Mouse (Mus musculus): ENCODE measurements around the gene Lrrc3. TPM values are rescaled to one million over a fixed set of nuclear protein-coding genes. Genes with fewer than 3 reads are reported as not detected.
A peak's percentile ranks its signal among the peaks of the same experiment; 100 is the strongest.

Gene Lrrc3
- polyA plus RNA-seq, 3 experiments from 2014 or later = not detected

DNA sequence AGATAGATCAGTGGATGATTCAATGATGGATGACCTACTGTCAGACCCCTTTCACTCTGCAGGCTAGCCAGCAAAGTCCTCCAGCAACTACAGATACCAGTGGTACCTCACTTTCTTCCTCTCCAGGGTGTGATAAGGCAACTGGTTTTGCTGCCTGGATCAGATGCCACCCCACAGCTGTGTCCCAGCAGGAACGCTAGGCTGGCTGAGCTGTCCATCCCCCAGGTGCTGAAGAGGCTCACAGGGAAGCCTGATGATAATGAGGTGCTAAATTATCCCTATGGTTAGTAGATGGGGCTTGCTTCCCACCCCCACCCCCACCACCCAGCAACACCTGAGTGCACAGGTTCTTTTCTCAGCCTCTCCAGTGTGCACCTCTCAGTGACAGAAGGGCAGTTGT, 34.8 kb downstream of the Lrrc3 start:
- no peak for ATAC-seq

GRCm38 (mm10) chr10:77864762-77865143, 37.6 kb downstream of the Lrrc3 start:
- no peak for ATAC-seq

GRCm38 (mm10) chr10:77864067-77864761, 38.1 kb downstream of the Lrrc3 start:
- peak; percentile 80 for ATAC-seq

- no peak for ATAC-seq
Measured at GRCm38 (mm10) chr10:77861675-77862074, 40.7 kb downstream of the Lrrc3 start, which contains the start of gene Gm3285. Gm3285 (plus strand) TSS chr10:77861975.

GRCm38 (mm10) chr10:77852559-77852958, 49.8 kb downstream of the Lrrc3 start, which contains the start of gene Gm10318:
Gm10318 (plus strand) TSS chr10:77852859.
- no peak for ATAC-seq

Other genes with a start within 250 kb of the Lrrc3 start
- gene Tspear, start 216.0 kb downstream of the Lrrc3 start, polyA plus RNA-seq (2017; shearing (Covaris generic)) = under 1 TPM; 0.26 to 0.54 (median 0.28) TPM
- not detected for gene Gm19402, start 211.8 kb downstream of the Lrrc3 start, polyA plus RNA-seq (2017; shearing (Covaris generic))
- not detected for gene Gm9508, start 205.3 kb downstream of the Lrrc3 start, polyA plus RNA-seq (2017; shearing (Covaris generic))
- gene Gm10272, start 195.9 kb downstream of the Lrrc3 start, polyA plus RNA-seq (2017; shearing (Covaris generic)) = not detected
- gene Gm10024, start 191.1 kb downstream of the Lrrc3 start, polyA plus RNA-seq (2017; shearing (Covaris generic)) = not detected
- gene Gm10142, start 186.7 kb downstream of the Lrrc3 start, polyA plus RNA-seq (2017; shearing (Covaris generic)) = not detected
- not detected for gene Krtap12-1, start 181.9 kb downstream of the Lrrc3 start, polyA plus RNA-seq (2017; shearing (Covaris generic))
- gene Gm10100, start 176.1 kb downstream of the Lrrc3 start, polyA plus RNA-seq (2017; shearing (Covaris generic)) = not detected
- gene Gm18596, start 159.9 kb downstream of the Lrrc3 start, polyA plus RNA-seq (2017; shearing (Covaris generic)) = not detected
- gene Gm9736, start 151.2 kb downstream of the Lrrc3 start, polyA plus RNA-seq (2017; shearing (Covaris generic)) = not detected
- not detected for gene Gm3233, start 142.9 kb downstream of the Lrrc3 start, polyA plus RNA-seq (2017; shearing (Covaris generic))
- not detected for gene Gm3238, start 131.2 kb downstream of the Lrrc3 start, polyA plus RNA-seq (2017; shearing (Covaris generic))
- gene Gm7138, start 125.6 kb downstream of the Lrrc3 start, polyA plus RNA-seq (2017; shearing (Covaris generic)) = not detected
- not detected for gene Gm3250, start 120.0 kb downstream of the Lrrc3 start, polyA plus RNA-seq (2017; shearing (Covaris generic))
- gene Gm7137, start 114.3 kb downstream of the Lrrc3 start, polyA plus RNA-seq (2017; shearing (Covaris generic)) = not detected
- not detected for gene Gm9639, start 107.5 kb downstream of the Lrrc3 start, polyA plus RNA-seq (2017; shearing (Covaris generic))
- gene Gm19668, start 103.4 kb downstream of the Lrrc3 start, polyA plus RNA-seq (2017; shearing (Covaris generic)) = not detected
- not detected for gene Gm9507, start 90.7 kb downstream of the Lrrc3 start, polyA plus RNA-seq (2017; shearing (Covaris generic))
- not detected for gene Gm2696, start 87.9 kb downstream of the Lrrc3 start, polyA plus RNA-seq (2017; shearing (Covaris generic))
- gene Krtap10-4, start 75.4 kb downstream of the Lrrc3 start, polyA plus RNA-seq (2017; shearing (Covaris generic)) = not detected
- gene Krtap10-10, start 66.6 kb downstream of the Lrrc3 start, polyA plus RNA-seq (2017; shearing (Covaris generic)) = not detected
- not detected for gene Gm36176, start 55.7 kb downstream of the Lrrc3 start, polyA plus RNA-seq (2017; shearing (Covaris generic))
- not detected for gene Gm10318, start 49.7 kb downstream of the Lrrc3 start, polyA plus RNA-seq (2017; shearing (Covaris generic))
- gene Gm3285, start 40.6 kb downstream of the Lrrc3 start, polyA plus RNA-seq (2017; shearing (Covaris generic)) = not detected
- under 1 TPM in 2 of 3 experiments, not detected in 1; 0.13 to 0.59 TPM for gene Trpm2, start 68.0 kb upstream of the Lrrc3 start, polyA plus RNA-seq (2017; shearing (Covaris generic))
- 1 to 10 TPM; 5.9 to 9.5 (median 7.7) TPM for gene 1810043G02Rik, start 76.0 kb upstream of the Lrrc3 start, polyA plus RNA-seq (2017; shearing (Covaris generic))
- 10 to 100 TPM; 58.9 to 60.6 (median 59.1) TPM for gene Pfkl, start 107.5 kb upstream of the Lrrc3 start, polyA plus RNA-seq (2017; shearing (Covaris generic))
- gene Dnmt3l, start 139.4 kb upstream of the Lrrc3 start, polyA plus RNA-seq (2017; shearing (Covaris generic)) = not detected
- gene Aire, start 141.1 kb upstream of the Lrrc3 start, polyA plus RNA-seq (2017; shearing (Covaris generic)) = under 1 TPM in 2 of 3 experiments, not detected in 1; 0.23 to 0.34 TPM
- gene Icosl, start 166.8 kb upstream of the Lrrc3 start, polyA plus RNA-seq (2017; shearing (Covaris generic)) = 1 to 10 TPM; 5.8 to 7.8 (median 6.8) TPM

All from inflammation-experienced regulatory T-cells, adult 6 months (primary cell).